Mouse (Mus musculus) spleen, adult 2 months (tissue): ENCODE data around the gene Syvn1.

Source experiments
- CTCF ChIP-seq: fragments of 200-500 bp; IDR thresholded peaks from 2 replicates; pipeline ENCODE4 v1.5.1; 2011; ENCODE audit warnings: mild to moderate bottlenecking, inconsistent platforms; ENCODE audit not compliant: insufficient read depth, insufficient read length, insufficient replicate concordance; ENCODE audit errors: extremely low read depth
- POLR2A ChIP-seq: fragments of 200-500 bp; IDR thresholded peaks from 2 replicates; pipeline ENCODE4 v1.6.1; 2011; ENCODE audit warnings: low read depth, low read length, inconsistent platforms

DNA sequence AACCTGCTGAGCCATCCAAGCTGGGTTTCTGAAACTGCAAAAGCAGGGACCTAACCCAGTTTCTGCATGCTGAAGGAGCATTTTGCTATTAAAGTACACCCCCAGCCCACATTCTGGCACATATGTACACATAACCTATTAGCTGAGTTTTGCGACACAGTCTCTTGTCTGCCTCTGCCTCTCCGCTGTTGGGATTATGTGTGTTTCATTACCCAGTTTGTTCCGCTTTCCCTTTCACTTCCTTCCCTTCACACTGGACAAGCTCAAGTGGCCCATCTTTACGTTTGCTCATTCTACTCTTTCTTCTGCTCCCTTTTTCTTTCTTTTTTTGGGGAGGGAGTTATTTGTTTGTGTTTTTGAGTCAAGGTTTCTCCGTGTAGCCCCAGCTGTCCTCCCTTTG, 27.5 kb downstream of the Syvn1 start:
- TF ChIP-seq CTCF (no peak), POLR2A (no peak)
